In the genomic region with DNA sequence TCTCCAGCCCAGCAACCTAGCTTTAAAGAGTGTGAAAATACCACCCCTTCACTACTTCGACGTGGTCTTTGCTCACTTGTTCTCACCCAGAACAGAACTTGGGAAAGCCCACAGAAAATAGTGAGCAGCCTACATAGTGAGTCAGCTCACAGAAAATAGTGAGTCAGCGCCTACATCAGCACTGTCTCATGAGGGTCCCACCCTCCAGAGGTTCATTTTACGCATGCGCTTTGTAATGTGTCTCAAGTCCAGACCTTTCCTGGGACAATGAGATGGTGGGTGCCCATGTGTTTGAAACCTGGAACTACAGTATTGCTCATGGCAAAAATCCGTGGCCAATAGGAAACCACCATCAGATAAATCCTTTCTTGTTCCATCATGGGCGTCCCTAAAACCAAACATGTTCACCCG, we compare ENCODE assay signal across 23 mouse cellular contexts. TPM values are rescaled to one million over a fixed set of nuclear protein-coding genes. Genes with fewer than 3 reads are reported as not detected.
A peak's percentile ranks its signal among the peaks of the same experiment; 100 is the strongest.
DNase-seq lines count a peak whose midpoint lies in the region; ATAC-seq and TF ChIP-seq lines count a peak whose summit lies in the region.
"Had no signal": no experiment of that assay in that cellular context is flagged by ENCODE, and none has a peak within 500 bp of the region (broad histone marks: within the 10 kb centered on the region; RNA-seq: fewer than 3 reads in every experiment).

No protein-coding gene starts in this region.

- H3K4me2 ChIP-seq in heart, embryonic 12.5 days: no peak overlapping the region
- H3K4me2 ChIP-seq: embryonic facial prominence, embryonic 12.5 days; forebrain, embryonic 13.5 days; heart, embryonic 11.5 days; kidney, embryonic 15.5 days; stomach, embryonic 15.5 days had no signal

- no peak overlapping the region for H3K9ac ChIP-seq in heart, embryonic 12.5 days
- no peak overlapping the region for H3K9ac ChIP-seq in ES-E14 (ENCODE audit: insufficient read depth, low read depth, low read length, poor library complexity, severe bottlenecking)
- H3K9ac ChIP-seq: embryonic facial prominence, embryonic 12.5 days; forebrain, embryonic 13.5 days; kidney, embryonic 15.5 days; stomach, embryonic 15.5 days had no signal

- no peak overlapping the region for H3K27ac ChIP-seq in heart, embryonic 12.5 days (ENCODE audit: poor library complexity, severe bottlenecking)
- H3K27ac ChIP-seq in ES-E14 (ENCODE audit: insufficient read depth, low read depth, low read length, poor library complexity, severe bottlenecking): no peak overlapping the region
- no peak overlapping the region for H3K27ac ChIP-seq in limb, embryonic 10.5 days
- H3K27ac ChIP-seq: embryonic facial prominence, embryonic 12.5 days; forebrain, embryonic 13.5 days; hindbrain, embryonic 10.5 days; kidney, embryonic 15.5 days; macrophage; midbrain, embryonic 10.5 days; stomach, embryonic 15.5 days had no signal

- WGBS in heart, embryonic 12.5 days: 72% methylated on average over 8 of the region's 8 CpGs
- 85% methylated on average over 8 of the region's 8 CpGs for WGBS in limb, embryonic 10.5 days

- in situ Hi-C loops in ES-E14 (cut with MboI; ENCODE audit: low sequenced_read_pairs in 2 of 2, unreplicated experiment in 2 of 2): no loop called here

- H3K4me3 ChIP-seq in heart, embryonic 12.5 days: no peak overlapping the region
- no peak overlapping the region for H3K4me3 ChIP-seq in ES-E14 (ENCODE audit: insufficient read depth in 1 of 2, low read depth in 1 of 2, low read length in 2 of 2, poor library complexity in 1 of 2, severe bottlenecking in 1 of 2)
- H3K4me3 ChIP-seq in limb, embryonic 10.5 days: no peak overlapping the region
- H3K4me3 ChIP-seq: embryonic facial prominence, embryonic 12.5 days; erythroblast, embryonic 14.5 days; forebrain, embryonic 13.5 days; hindbrain, embryonic 10.5 days; kidney, embryonic 15.5 days; midbrain, embryonic 10.5 days; stomach, embryonic 15.5 days had no signal

- H3K4me1 ChIP-seq in heart, embryonic 12.5 days (replicated peaks): peaks cover 22% of the 10 kb centered on the region
- H3K4me1 ChIP-seq in ES-E14 (ENCODE audit: control insufficient read depth in 2 of 2, insufficient read depth in 2 of 2, low read length in 2 of 2, poor library complexity in 1 of 2): peaks cover 2 to 8% of the 10 kb centered on the region in 2 experiments; a peak in 2 of 4 replicates
- peaks cover 5% of the 10 kb centered on the region for H3K4me1 ChIP-seq in limb, embryonic 10.5 days
- H3K4me1 ChIP-seq: embryonic facial prominence, embryonic 12.5 days; forebrain, embryonic 13.5 days; hindbrain, embryonic 10.5 days; kidney, embryonic 15.5 days; stomach, embryonic 15.5 days had no signal

- no peak for ATAC-seq in heart, embryonic 12.5 days (ENCODE audit: insufficient number of reproducible peaks, low FRiP score)
- ATAC-seq: hindbrain, embryonic 16.5 days had no signal

- H3K36me3 ChIP-seq in heart, embryonic 12.5 days: no peaks in the 10 kb centered on the region
- no peaks in the 10 kb centered on the region for H3K36me3 ChIP-seq in ES-E14 (ENCODE audit: control insufficient read depth, insufficient read depth, low read length, poor library complexity, severe bottlenecking)
- no peaks in the 10 kb centered on the region for H3K36me3 ChIP-seq in limb, embryonic 10.5 days
- H3K36me3 ChIP-seq: embryonic facial prominence, embryonic 12.5 days; hindbrain, embryonic 10.5 days; kidney, embryonic 15.5 days; midbrain, embryonic 10.5 days; stomach, embryonic 15.5 days had no signal

- H3K27me3 ChIP-seq in heart, embryonic 12.5 days (replicated peaks): no peaks in the 10 kb centered on the region
- peaks cover 17% of the 10 kb centered on the region; the same call in 1 of the 2 replicates for H3K27me3 ChIP-seq in limb, embryonic 10.5 days (ENCODE audit: low read depth, poor library complexity, severe bottlenecking)
- H3K27me3 ChIP-seq: embryonic facial prominence, embryonic 12.5 days; forebrain, embryonic 13.5 days; stomach, embryonic 15.5 days had no signal

- no peaks in the 10 kb centered on the region for H3K9me3 ChIP-seq in heart, embryonic 12.5 days (replicated peaks)
- no peaks in the 10 kb centered on the region for H3K9me3 ChIP-seq in ES-E14 (ENCODE audit: control insufficient read depth, insufficient read depth, low read depth, low read length)
- H3K9me3 ChIP-seq in limb, embryonic 10.5 days (replicated peaks): no peaks in the 10 kb centered on the region
- H3K9me3 ChIP-seq: embryonic facial prominence, embryonic 12.5 days; forebrain, embryonic 13.5 days; hindbrain, embryonic 10.5 days; kidney, embryonic 15.5 days; midbrain, embryonic 10.5 days; stomach, embryonic 15.5 days had no signal

- peak; percentile 29 for DNase-seq in heart, adult 11 months
- DNase-seq in ES-E14 (ENCODE audit: low read depth, low spot score) (no peak), ZHBTc4 (ENCODE audit: low read depth, low spot score) (peak; percentile 63)
- no peak for DNase-seq in cerebellum, adult 8-10 months
- DNase-seq in B cell, adult 2 months: no peak
- DNase-seq in limb, embryonic 10.5 days (ENCODE audit: low spot score): no peak
- DNase-seq: adrenal gland, postnatal 25 days; cerebellum, adult 9-11 months; heart, postnatal 10 days; kidney, postnatal 36 days; thymus, adult 18-20 months; thymus, postnatal 4 days had no signal

TF ChIP-seq in ES-E14, 5 proteins besides CTCF, POLR2A, EP300 and RAD21:
- TF ChIP-seq MAFK (IDR thresholded peaks at IDR 0.05; ENCODE audit: insufficient read depth, low read depth, low read length) (0 out of 2 replicates have a peak, but pooled peaks have one; percentile 25), ZC3H11A (IDR thresholded peaks at IDR 0.05; ENCODE audit: borderline replicate concordance, low read depth, low read length) (no peak), ZNF384 (IDR thresholded peaks at IDR 0.05; ENCODE audit: low read depth, low read length) (no peak), HCFC1 (IDR thresholded peaks at IDR 0.05; ENCODE audit: borderline replicate concordance, insufficient read depth, low read length) (no peak)

RNA-seq across cellular contexts. Expression of gene Grsf1, which starts 12.0 kb away (rescaled TPM):
- 88.2 and 90.1 TPM in 2 replicates for polyA plus RNA-seq in heart, embryonic 12.5 days (2016; fragmentation: Nextera tagmentation; extraction: Ambion mirVana)
- total RNA-seq in ES-E14 (2012; rRNA removed): 37.7 and 54.2 TPM in 2 replicates
- polyA plus RNA-seq in limb, embryonic 10.5 days (2016; fragmentation: Nextera tagmentation; extraction: Ambion mirVana): 64.4 and 67.5 TPM in 2 replicates

RNA-seq across cellular contexts. Expression of gene Mob1b, which starts 32.7 kb away (rescaled TPM):
- 32.6 and 36.7 TPM in 2 replicates for polyA plus RNA-seq in heart, embryonic 12.5 days (2016; fragmentation: Nextera tagmentation; extraction: Ambion mirVana)
- 6.5 and 10.9 TPM in 2 replicates for total RNA-seq in ES-E14 (2012; rRNA removed)
- 11.8 and 12.3 TPM in 2 replicates for polyA plus RNA-seq in limb, embryonic 10.5 days (2016; fragmentation: Nextera tagmentation; extraction: Ambion mirVana)

Comparison
In these comparisons a context has a peak if more than half of its experiments do, and no peak if none do; other contexts are left out.
1. DNase-seq: peak in heart, adult 11 months (single experiment) and ZHBTc4 (single experiment); none in ES-E14 (single experiment), cerebellum, adult 8-10 months (single experiment), B cell, adult 2 months (0 of 2) and limb, embryonic 10.5 days (single experiment).